Mouse (Mus musculus) kidney, adult 8-10 months (tissue): ENCODE data around the gene Caskin2.

Source experiments
- DNase-seq, 2 experiments: peaks; one replicate each; pipeline ENCODE4 v3.0.0; 2022

The Caskin2 gene

DNA sequence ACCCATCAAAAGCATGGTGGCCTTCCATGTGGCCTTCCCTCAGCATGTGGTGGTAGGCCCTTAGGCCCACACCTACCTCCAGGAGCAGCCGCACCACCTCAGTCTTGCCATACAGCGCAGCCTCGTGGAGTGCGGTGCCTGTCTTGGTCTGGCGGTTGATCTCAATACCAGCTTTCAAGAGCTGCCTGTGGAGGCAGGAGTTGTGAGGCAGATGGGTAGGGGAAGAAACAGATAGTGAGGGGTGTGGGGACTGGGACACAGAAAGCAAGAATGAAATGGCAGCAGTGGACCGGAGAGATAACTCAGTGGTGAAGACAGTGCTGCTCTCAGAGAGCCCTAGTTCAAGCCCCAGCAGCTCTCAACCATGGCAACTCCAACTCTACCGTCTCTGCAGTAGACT is 8.4 kb downstream of the Caskin2 start:
- no peak for DNase-seq

DNA sequence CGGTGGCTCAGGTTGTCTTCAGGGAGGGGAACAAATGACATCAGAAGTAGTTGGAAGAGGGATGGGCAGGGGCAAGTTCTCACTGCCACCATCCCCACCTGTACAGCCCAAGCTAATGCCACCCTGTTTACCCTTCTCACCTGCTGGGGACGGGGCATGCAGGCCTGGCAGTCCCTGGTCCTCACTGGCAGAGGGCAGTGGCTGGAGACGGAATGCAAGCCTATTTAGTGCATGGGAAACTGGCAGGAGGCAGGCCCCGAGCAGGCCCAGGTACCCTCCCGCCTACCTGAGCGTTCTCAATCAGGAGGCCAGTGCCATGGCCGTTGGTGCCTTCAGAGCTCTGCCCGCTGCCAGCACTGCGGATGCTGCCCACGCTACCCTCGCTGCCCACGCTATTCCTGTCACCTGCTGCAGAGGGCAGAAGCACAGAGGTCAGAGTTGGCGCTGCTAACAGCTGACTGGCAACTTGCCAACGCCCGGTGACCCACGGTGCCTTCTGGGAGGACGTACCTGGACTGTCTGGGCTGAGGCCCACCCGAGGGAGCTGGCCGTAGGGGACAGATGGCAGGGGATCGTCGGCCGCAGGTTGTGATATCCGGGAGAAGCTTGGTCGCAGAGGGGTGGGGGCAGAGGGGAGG is 10.2 kb downstream of the Caskin2 start:
- DNase-seq, result no peak

- DNase-seq, result no peak
Observed at GRCm38 (mm10) chr11:115800981-115801380, 12.5 kb downstream of the Caskin2 start.

GRCm38 (mm10) chr11:115797665-115798064 is 15.8 kb downstream of the Caskin2 start:
- DNase-seq, result no peak

DNA sequence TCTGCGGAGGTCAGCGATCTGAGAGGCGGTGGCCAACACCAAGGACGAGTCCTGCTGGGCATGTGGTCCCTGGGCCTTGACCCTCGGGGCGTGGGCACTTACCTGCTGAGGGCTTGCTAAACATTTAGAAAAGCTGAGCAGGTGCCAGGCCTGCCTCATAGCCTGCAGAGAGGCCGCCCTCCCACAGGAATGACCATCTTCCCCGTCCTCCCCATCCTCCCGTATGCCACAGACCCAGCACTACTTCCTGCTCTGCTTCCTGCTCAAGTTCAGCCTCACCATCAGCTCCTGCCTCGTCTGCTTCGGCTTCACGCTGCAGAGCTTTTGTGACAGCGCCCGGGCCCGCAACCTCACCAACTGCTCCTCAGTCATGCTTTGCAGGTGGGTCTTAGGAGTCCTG is 16.5 kb downstream of the Caskin2 start:
- no peak for DNase-seq

GRCm38 (mm10) chr11:115792353-115792752 is 21.1 kb downstream of the Caskin2 start:
- no peak for DNase-seq

DNA sequence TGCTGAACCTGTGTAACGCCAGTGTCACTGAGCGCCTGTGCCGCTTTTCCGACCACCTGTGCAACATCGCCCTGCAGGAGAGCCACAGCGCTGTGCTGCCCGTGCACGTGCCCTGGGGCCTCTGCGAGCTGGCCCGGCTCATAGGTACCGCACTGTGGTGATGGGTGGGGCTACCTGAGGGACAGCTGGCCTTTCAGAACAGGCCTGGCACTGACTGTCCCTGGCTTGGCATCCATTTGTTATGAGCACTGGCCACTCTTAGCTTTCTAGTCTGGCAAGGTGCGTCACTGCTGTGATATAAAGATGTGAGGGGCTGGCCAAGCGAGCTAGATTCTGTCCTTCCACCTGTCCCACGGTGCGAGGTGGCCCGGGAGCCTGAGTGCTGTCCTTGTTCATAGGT is 21.5 kb downstream of the Caskin2 start:
- no peak for DNase-seq

DNA sequence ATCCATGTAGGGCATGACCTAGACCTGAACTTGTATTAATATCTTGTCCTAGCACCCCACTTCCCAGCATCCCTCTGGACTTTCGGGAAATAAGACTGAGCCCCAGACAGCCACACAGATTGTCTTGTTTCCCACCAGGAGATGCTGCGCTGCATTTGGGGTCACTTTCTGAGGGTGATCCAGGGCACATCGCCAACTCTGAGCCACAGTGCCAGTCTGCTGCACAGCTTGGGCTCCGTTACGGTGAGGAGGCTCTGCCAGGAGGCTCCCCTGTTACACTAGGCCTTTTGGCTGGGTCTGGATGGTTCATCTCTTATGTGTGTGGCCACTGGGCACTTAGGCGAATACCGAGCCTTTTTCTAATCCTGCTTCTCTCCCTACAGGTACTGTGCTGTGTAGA is 23.7 kb downstream of the Caskin2 start:
- DNase-seq, result no peak

- no peak for DNase-seq
Observed at GRCm38 (mm10) chr11:115786473-115786872, 27.0 kb downstream of the Caskin2 start.

DNA sequence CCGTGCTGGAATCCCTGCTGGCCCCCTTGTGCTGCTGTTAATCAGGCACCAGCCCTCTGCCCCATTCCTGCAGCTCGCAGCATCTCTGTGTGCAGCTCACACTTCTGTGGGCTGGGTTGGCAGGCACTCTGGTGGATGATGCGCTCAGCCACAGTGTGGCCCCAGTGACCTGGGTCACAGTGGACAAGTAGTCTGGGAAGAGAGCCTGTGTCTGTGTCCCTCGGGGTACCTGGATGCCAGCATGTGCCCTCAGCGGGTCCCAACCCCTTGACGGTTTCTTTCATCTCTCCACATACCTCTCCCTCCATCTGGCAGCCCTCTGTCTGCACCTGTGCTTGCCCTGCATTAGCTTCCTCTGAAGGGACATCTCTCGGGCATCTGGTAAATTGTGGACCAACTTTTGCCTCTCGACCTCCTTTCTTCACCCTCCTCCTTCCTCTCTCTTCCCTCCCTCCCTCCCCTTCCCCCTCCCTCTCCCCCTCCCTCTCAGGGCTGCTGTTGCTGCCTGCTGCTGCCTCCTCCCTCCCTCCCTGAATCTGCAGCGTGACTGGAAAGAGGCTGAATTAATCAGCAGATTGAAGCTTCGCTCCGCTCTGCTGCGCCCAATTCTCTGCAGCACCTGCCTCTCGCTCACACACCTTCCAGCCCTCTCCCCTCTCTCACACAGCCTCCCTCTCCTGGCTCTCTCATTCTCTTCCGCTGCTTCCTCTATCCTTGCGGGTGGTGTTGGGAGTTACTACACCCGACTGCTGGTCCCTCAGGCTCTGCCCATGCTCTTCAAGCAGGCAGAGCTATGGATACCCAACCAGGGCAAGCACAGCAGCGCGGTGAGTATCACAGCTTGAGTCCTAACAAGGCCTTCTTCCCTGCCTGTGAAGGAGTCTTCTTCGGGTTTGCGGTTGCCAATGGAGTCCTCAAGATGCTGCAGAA is 33.0 kb downstream of the Caskin2 start:
- peak; percentile 45 to 72 for DNase-seq

GRCm38 (mm10) chr11:115779038-115779571 is 34.3 kb downstream of the Caskin2 start:
- DNase-seq, result peak; percentile 92 to 96

- peak; percentile 52 to 61 for DNase-seq
Observed at GRCm38 (mm10) chr11:115777487-115778335, 35.7 kb downstream of the Caskin2 start.

- DNase-seq, result no peak
Observed at GRCm38 (mm10) chr11:115776954-115777353, 36.5 kb downstream of the Caskin2 start.

DNA sequence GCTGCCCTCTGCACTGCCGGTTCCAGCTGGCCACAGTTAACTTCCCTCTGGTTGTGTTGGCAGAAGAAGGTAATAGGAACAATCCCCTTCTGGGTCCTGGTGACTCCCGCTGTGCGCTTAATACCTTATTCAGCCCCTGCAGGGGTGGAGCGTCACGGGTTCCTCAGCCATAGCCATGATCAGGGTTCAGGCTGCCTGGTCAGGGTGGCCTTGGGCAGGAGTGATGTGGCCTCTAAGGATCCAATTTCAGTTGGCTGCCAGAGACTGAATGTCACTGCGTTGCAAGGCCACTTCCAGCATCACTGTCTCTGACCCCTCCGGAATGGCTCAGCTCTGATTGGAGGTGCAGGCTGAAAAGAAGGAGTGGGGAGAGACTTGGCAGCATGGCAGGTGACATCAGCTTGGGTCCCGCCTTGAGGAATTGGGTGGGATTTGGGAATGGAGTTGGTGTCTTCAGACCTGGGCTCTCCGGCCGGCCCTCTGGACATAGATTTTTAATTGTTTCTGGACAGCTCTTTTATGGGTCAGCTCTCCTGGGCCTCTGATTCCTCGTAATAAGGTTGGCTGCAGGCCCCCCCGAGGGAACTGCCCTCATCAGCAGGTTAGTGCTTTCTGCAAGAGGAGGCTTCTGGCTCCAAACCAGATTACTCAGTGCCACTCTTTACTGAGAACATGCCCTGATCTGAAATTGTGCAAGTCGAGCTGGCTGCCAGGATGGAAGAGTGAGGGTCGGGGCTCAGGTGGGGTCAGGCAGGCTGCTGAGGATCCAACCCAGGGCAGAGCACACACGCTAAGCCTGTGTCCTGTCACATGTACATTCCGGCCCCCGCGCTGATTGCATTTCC is 37.4 kb downstream of the Caskin2 start:
- DNase-seq, result peak; percentile 56 to 77

- no peak for DNase-seq
Observed at GRCm38 (mm10) chr11:115774653-115775052, 38.8 kb downstream of the Caskin2 start.

DNA sequence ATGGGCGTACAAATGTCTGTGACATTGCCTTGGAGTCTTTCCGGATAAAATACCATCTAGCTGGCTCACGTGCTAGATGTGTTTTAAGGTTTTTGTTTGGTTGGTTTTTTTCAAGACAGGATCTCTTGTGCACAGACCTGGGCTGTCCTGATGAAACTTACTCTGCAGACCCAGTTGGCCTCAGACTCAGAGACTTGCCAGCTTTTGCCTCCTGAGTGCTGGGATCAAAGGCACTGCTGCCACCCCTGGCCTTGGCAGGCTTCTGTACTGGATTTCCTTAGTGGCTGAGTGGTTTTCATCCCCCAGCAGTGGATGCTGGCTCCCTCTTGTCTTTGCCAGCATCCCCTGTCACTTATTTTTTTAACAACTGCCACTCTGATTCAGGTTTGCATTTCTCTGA is 44.5 kb downstream of the Caskin2 start:
- no peak for DNase-seq

DNA sequence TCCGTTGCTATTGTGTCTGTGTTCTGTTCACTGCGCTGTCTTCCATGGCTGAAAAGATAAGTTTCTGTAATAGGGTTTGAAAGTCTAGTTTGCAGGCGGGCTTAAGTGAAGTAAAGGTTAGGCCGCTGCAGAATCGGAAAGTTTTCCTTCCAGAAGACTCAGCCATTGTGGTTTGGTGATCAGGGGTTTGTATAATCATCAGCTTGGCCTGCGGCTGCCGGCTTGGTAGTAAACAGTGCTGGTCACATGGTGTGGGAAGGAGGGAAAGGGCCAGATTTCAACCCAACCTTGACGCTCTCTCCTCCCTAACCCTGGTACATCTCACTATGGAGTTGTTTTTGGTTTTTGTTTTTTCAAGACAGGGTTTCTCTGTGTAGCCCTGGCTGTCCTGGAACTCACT is 46.5 kb downstream of the Caskin2 start:
- DNase-seq, result peak; percentile 76 to 81

- peak; percentile 57 to 73 for DNase-seq
Observed at GRCm38 (mm10) chr11:115766356-115766943, 47.0 kb downstream of the Caskin2 start.

DNA sequence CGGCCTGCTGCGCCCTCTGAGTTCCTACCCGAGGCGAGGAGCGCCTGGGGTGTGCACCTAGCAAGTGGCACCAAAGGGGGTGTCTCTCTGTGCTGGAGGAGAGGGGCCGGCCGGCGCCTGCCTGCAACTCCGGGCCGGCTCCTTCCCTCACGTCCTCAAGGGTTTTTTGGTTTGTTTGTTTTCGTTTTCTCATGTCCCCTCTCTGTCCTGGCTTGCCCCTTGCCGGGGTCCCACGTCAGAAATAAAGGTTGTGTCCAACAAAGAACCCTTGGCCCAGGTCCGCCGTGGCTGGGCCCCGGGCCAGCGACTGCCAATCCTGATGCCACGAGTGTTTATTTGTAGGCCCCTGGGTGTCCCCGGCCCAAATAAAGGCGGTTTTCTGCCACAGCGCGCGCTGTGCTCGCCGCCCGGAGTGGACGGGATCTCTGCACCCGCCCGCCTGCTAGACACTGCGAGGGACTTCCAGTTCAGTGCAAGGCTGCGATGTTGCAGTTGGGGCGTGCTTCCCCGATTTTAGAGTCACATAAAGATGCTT is 47.8 kb downstream of the Caskin2 start:
- DNase-seq, result peak in 1 of 2 experiments; percentile 64

DNA sequence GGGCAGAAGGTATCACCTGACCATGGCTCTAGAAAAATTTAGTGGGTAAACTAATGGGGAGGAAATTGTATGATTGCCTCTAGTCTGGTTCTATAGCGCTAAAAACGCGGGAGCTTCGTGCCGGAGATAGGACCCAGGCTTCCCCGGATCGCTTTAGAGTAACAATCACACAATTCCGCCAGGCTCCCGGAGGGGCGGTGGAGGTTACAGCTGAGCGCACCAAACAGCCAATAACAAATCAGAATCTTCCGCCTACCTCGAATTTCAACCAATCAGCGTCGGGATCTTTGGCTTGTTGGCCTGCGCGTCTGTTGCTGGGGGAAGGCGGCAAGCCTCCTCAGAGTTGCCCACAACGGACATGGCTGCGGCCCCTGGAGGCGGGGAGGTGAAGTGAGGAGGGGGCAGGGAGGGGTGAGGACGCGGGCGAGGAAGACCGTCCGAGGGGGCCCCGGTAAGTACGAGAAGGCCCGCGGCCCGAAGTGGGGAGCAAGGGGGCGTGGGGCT is 48.3 kb downstream of the Caskin2 start, which contains the start of gene Tmem94:
Gene Tmem94 (plus strand): TSS at position 331 of the 504 bp plus-strand sequence.
- DNase-seq, result peak; percentile 96 to 97

DNA sequence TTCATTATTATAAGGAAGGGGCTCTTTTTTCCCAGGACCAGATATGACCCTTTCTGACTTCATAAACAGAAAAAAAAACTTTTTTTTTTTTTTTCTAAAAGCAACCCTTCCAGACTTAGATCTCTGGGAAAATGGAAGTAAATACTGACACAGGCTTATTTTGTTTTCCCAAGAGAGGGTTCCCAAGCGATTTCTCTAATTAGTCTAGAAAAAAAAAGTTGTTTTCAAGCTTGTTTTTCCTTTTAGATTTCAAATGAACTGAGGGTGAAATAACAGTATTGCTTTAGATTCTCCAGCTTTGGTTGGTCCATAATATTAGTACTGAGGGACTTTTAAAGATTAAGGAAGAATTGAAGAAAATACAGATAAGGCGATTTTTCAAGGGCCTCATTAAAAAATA is 48.7 kb downstream of the Caskin2 start:
- no peak for DNase-seq
